Mouse (Mus musculus): ENCODE measurements at regions not wholly inside any gene's neighbourhood (a gene's known extent, or its start where the extent isn't known, plus 50 kb on each side); places are given as distances from the start of the nearest gene placed in this dataset.

DNA sequence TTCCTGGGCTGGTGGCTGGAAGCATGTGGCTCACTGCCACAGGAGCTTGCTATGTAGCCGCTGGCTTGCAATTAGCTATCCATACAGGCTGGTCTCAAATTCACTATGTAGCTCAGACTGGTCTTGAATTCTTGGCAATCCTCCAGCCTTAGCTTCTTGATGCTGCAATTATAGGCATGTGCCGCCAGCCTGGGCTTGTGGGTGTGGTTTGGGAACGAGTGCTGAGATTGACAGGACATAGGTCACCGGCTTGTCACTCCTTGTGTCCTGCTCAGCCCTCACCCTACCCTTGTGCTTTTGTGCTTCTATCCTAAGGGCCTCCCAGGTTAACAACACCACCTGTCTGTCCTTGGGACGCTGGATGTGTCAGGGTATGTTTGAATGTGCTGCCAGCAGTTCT, 117.9 kb downstream of the 1810013L24Rik start:
- H3K4me2 ChIP-seq (ENCODE audit: low read depth): no peak overlapping the region
- H3K9me3 ChIP-seq (ENCODE audit: control insufficient read depth, low read length): no peaks in the 10 kb centered on the region
- H3K36me3 ChIP-seq (replicated peaks; ENCODE audit: control insufficient read depth, insufficient read depth, low read depth): no peaks in the 10 kb centered on the region
- TF ChIP-seq CTCF (IDR thresholded peaks at IDR 0.05; ENCODE audit: low read depth) (no peak), EP300 (IDR thresholded peaks at IDR 0.05; ENCODE audit: low read depth) (no peak)
- DNase-seq (ENCODE audit: low read depth in 3 of 3, low spot score in 3 of 3): no peak
- WGBS (ENCODE audit: insufficient replicate concordance): 51% methylated on average over 5 of the region's 5 CpGs
- H3K4me1 ChIP-seq (replicated peaks; ENCODE audit: control insufficient read depth in 2 of 2, insufficient read depth in 2 of 2, low read length in 1 of 2): no peaks in the 10 kb centered on the region
- H3K9ac ChIP-seq (replicated peaks): no peak overlapping the region
- no peak overlapping the region for H3K27ac ChIP-seq
- no peaks in the 10 kb centered on the region for H3K27me3 ChIP-seq (ENCODE audit: control insufficient read depth, insufficient read depth, low read length)
- no peak overlapping the region for H3K4me3 ChIP-seq (ENCODE audit: insufficient read depth in 1 of 2, low read depth in 2 of 2, low read length in 2 of 2)
- no peak for ATAC-seq (ENCODE audit: insufficient read depth)

DNA sequence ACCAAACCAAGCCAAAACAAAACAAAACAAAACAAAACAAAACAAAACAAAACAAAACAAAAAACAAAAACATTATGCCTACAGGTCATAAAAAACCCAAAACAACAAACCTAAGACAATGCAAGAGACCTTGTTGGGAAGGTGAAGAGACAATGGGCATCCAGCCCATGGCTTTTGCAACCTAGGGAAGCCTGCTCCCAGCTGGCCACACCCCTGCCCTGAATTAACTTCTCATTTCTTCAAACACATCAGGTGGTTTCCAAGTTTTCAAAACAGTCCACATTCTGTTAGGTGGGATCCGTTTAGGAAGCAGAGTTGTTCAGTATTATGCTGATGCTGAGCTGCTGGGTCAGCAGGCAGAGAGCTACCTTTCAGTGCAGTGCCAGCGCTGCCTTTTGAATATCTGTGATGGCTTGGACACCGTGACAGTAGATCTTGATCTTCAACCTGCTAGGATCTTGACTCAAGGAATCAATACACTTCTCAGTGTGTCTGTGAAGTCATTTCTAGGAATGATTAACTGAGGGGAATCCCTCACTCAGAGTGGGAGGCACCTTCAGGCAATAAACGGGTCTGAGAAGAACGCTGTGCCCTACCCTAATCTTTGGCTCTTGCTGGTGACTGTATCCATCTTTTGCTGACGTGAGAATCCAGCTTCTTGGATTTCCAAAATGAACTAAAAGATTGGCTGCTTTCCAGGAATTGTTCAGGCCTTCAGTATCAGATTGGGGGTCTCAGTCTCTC, 121.4 kb downstream of the 1810013L24Rik start:
- Histone ChIP-seq H3K9me3 (ENCODE audit: control insufficient read depth, low read length) (no peaks in the 10 kb centered on the region), H3K9ac (replicated peaks) (no peak overlapping the region), H3K27ac (no peak overlapping the region), H3K4me2 (ENCODE audit: low read depth) (no peak overlapping the region), H3K4me3 (ENCODE audit: insufficient read depth in 1 of 2, low read depth in 2 of 2, low read length in 2 of 2) (no peak overlapping the region), H3K36me3 (replicated peaks; ENCODE audit: control insufficient read depth, insufficient read depth, low read depth) (no peaks in the 10 kb centered on the region), H3K4me1 (replicated peaks; ENCODE audit: control insufficient read depth in 2 of 2, insufficient read depth in 2 of 2, low read length in 1 of 2) (no peaks in the 10 kb centered on the region), H3K27me3 (ENCODE audit: control insufficient read depth, insufficient read depth, low read length) (no peaks in the 10 kb centered on the region)
- DNase-seq (ENCODE audit: low read depth in 3 of 3, low spot score in 3 of 3): no peak
- ATAC-seq (ENCODE audit: insufficient read depth): no peak
- TF ChIP-seq EP300 (IDR thresholded peaks at IDR 0.05; ENCODE audit: low read depth): no peak
- TF ChIP-seq CTCF (IDR thresholded peaks at IDR 0.05; ENCODE audit: low read depth): no peak
- 48% methylated on average over 6 of the region's 6 CpGs for WGBS (ENCODE audit: insufficient replicate concordance)

DNA sequence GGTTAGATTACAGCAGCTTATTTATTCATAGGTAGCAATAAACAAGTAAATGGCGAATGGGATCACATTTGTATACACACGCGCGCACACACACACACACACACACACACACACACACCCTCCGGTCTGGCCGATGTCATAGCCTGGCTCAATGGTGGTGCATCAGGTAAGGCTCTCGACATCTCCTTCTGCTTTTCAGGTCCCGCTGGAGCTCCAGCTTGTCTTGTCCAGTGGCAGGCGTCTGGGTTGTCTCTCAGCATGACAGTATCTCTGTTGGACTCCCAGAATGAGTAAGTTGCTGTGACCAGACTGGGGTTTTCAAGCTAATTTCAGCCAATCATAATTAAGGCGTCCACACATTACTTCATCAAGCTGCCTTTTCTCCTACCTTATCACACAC, 131.8 kb downstream of the 1810013L24Rik start:
- DNase-seq (ENCODE audit: low read depth in 3 of 3, low spot score in 3 of 3) (no peak), ATAC-seq (ENCODE audit: insufficient read depth) (no peak)
- 71% methylated on average over 10 of the region's 10 CpGs for WGBS (ENCODE audit: insufficient replicate concordance)
- H3K4me3 ChIP-seq (ENCODE audit: insufficient read depth in 1 of 2, low read depth in 2 of 2, low read length in 2 of 2): no peak overlapping the region
- no peaks in the 10 kb centered on the region for H3K36me3 ChIP-seq (replicated peaks; ENCODE audit: control insufficient read depth, insufficient read depth, low read depth)
- no peaks in the 10 kb centered on the region for H3K4me1 ChIP-seq (replicated peaks; ENCODE audit: control insufficient read depth in 2 of 2, insufficient read depth in 2 of 2, low read length in 1 of 2)
- H3K4me2 ChIP-seq (ENCODE audit: low read depth): no peak overlapping the region
- no peak for TF ChIP-seq CTCF (IDR thresholded peaks at IDR 0.05; ENCODE audit: low read depth)
- no peak for TF ChIP-seq EP300 (IDR thresholded peaks at IDR 0.05; ENCODE audit: low read depth)
- H3K27me3 ChIP-seq (ENCODE audit: control insufficient read depth, insufficient read depth, low read length): no peaks in the 10 kb centered on the region
- no peak overlapping the region for H3K9ac ChIP-seq (replicated peaks)
- no peak overlapping the region for H3K27ac ChIP-seq
- H3K9me3 ChIP-seq (ENCODE audit: control insufficient read depth, low read length): no peaks in the 10 kb centered on the region

DNA sequence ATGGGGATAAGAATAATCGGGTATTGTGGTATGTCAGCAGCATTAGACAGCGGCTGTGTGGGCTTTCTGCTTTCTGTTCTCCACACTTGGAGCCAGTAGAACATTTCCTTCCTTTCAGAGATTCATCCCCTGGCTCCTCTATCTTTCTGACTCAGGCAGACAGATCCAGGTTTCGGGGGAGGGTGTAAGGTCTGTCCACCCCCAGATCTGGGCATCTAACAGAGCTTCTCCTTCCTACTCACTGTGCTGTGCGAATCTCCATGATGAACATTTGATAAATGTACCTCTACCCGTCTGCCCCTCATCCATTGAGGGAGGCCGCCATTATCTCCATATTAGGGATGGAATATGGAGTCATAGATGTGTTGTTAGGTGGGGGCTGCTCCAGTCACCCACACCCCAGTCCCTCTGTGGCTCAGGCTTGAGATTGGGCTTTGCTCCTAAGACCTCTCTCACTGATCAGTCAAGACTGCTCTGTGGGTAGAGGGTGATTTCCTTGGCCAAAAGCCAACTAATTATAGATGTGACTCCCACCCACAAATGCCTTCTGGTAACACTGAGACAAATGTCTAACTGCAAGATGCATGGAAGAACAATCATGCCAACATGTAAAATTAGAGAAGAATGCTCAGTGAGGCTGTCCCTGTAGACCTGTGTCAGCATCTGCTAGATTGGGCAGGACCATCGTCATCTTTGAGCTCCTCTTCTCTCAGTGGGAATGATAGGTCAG, 163.8 kb downstream of the 1810013L24Rik start:
- ATAC-seq (ENCODE audit: insufficient read depth) (no peak), DNase-seq (ENCODE audit: low read depth in 3 of 3, low spot score in 3 of 3) (no peak)
- no peak overlapping the region for H3K4me2 ChIP-seq (ENCODE audit: low read depth)
- H3K4me3 ChIP-seq (ENCODE audit: insufficient read depth in 1 of 2, low read depth in 2 of 2, low read length in 2 of 2): no peak overlapping the region
- H3K36me3 ChIP-seq (replicated peaks; ENCODE audit: control insufficient read depth, insufficient read depth, low read depth): no peaks in the 10 kb centered on the region
- no peaks in the 10 kb centered on the region for H3K27me3 ChIP-seq (ENCODE audit: control insufficient read depth, insufficient read depth, low read length)
- WGBS (ENCODE audit: insufficient replicate concordance): 61% methylated on average over 7 of the region's 7 CpGs
- no peak overlapping the region for H3K9ac ChIP-seq (replicated peaks)
- TF ChIP-seq CTCF (IDR thresholded peaks at IDR 0.05; ENCODE audit: low read depth): no peak
- no peak for TF ChIP-seq EP300 (IDR thresholded peaks at IDR 0.05; ENCODE audit: low read depth)
- H3K27ac ChIP-seq: no peak overlapping the region
- H3K9me3 ChIP-seq (ENCODE audit: control insufficient read depth, low read length): no peaks in the 10 kb centered on the region
- no peaks in the 10 kb centered on the region for H3K4me1 ChIP-seq (replicated peaks; ENCODE audit: control insufficient read depth in 2 of 2, insufficient read depth in 2 of 2, low read length in 1 of 2)

DNA sequence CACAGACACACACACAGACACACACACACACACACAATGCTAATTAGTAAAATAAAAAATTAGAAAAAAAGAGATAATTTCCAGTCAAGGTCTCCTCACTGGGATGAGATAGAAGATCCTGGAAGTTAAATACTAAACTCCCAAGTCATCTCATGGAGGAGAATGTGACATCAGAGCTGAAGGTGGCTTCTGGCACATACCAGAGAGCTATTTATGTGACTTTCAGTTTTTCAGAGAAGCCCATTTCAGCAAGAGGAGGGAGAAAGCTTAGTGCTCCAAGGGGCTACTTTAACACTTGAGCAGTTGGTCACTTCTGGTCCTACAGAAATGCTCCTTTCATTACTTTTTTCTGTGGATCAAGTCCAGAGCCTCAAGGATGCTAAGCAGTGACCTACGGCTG, 164.6 kb downstream of the 1810013L24Rik start:
- no peak overlapping the region for H3K4me2 ChIP-seq (ENCODE audit: low read depth)
- no peaks in the 10 kb centered on the region for H3K9me3 ChIP-seq (ENCODE audit: control insufficient read depth, low read length)
- H3K9ac ChIP-seq (replicated peaks): no peak overlapping the region
- WGBS (ENCODE audit: insufficient replicate concordance): 67% methylated on average over 1 of the region's 1 CpGs
- no peaks in the 10 kb centered on the region for H3K36me3 ChIP-seq (replicated peaks; ENCODE audit: control insufficient read depth, insufficient read depth, low read depth)
- DNase-seq (ENCODE audit: low read depth in 3 of 3, low spot score in 3 of 3) (no peak), ATAC-seq (ENCODE audit: insufficient read depth) (no peak)
- no peak overlapping the region for H3K27ac ChIP-seq
- no peak overlapping the region for H3K4me3 ChIP-seq (ENCODE audit: insufficient read depth in 1 of 2, low read depth in 2 of 2, low read length in 2 of 2)
- H3K4me1 ChIP-seq (replicated peaks; ENCODE audit: control insufficient read depth in 2 of 2, insufficient read depth in 2 of 2, low read length in 1 of 2): no peaks in the 10 kb centered on the region
- no peak for TF ChIP-seq CTCF (IDR thresholded peaks at IDR 0.05; ENCODE audit: low read depth)
- TF ChIP-seq EP300 (IDR thresholded peaks at IDR 0.05; ENCODE audit: low read depth): no peak
- H3K27me3 ChIP-seq (ENCODE audit: control insufficient read depth, insufficient read depth, low read length): no peaks in the 10 kb centered on the region

All from liver, embryonic 14.5 days (tissue).